Mouse (Mus musculus) MN1 (cell line): ENCODE measurements around the gene Fam160b1.

Experiments
- DNase-seq: peaks from one replicate; pipeline ENCODE4 v3.0.0-alpha.2; 2016; ENCODE audit warnings: low spot score

The Fam160b1 gene

GRCm38 (mm10) chr19:57343860-57344259 lies 16.6 kb upstream of the Fam160b1 start:
- no peak for DNase-seq

DNA sequence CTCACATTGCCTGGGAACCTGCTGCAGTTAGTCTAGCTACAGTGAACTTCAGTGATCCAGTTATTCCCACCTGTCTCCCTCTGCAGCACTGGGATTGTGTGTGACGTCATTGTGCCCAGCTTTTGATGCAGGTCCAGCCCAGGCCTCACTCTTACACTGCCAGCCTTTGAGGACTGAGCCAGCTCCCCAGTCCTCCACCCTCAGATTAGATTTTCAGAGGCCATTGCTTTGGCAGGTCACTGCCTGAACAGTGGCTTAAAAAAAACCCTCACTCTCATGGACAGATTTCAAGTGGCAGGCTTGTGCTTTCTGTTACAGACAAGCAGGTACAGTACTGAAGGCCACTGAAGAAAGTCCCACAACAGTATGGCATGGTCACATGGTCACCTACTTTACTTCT lies 15.8 kb upstream of the Fam160b1 start:
- no peak for DNase-seq

DNA sequence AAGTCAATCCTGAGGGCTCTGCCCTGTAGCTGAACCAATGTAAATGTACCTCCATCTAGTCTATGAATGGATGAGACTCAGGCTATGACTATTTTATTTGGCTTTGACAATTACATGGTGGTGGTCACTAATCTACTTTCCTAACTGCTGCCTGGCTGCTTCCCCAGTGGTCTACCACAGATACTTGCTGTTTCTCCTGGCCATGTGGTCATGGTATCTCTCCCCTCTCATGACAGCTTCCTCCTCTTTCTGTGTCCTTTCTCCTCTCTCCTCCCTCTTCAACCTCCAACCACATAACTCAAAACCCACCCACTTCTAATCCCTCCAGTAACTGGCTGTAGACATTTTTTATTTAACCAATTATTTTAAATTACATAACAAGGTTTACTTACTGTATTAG lies 11.4 kb upstream of the Fam160b1 start:
- DNase-seq = no peak

GRCm38 (mm10) chr19:57352337-57352935 lies 8.0 kb upstream of the Fam160b1 start:
- no peak for DNase-seq

GRCm38 (mm10) chr19:57353228-57353627 lies 7.3 kb upstream of the Fam160b1 start:
- no peak for DNase-seq

- DNase-seq = no peak
Observed at GRCm38 (mm10) chr19:57354050-57354449, 6.4 kb upstream of the Fam160b1 start.

GRCm38 (mm10) chr19:57354715-57355114 lies 5.8 kb upstream of the Fam160b1 start:
- no peak for DNase-seq

DNA sequence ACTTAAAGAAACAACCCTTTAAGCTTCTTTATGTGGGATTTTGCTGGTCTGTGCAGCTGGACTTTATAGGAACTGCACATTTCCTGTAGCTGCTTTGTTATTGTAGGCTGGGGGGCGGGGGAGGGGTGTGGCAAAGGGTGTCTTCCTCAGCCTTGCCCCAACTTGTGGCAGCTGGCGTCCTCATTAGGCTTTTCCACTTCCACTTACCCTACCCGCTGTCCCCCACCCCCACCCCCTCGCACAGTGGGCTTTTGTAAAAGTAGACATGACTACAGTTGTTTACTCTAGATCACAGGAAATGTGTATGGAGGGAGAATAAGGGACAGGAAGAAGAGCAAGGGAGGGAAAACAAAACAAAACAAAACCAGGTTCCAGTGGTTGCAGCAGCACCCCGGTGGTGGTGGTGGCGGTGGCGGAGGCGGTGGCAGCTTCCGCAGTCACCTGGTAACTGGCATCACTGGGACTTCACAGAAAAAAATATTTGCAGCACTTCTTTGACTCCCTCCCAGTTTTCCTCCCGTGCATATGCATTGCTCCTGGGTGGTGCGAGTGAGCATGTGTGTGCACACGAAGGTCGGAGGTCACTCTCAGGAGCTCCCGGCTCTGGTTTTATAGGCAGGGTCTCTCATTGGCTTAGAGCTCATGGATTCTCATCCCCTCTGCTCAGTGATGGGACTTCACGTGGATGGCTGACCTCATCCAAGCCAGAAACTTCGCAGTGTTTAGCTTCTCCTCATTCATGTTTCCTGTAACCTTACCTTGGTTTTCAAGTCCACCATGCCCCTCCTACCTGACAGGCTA lies 4.8 kb upstream of the Fam160b1 start:
- no peak for DNase-seq

DNA sequence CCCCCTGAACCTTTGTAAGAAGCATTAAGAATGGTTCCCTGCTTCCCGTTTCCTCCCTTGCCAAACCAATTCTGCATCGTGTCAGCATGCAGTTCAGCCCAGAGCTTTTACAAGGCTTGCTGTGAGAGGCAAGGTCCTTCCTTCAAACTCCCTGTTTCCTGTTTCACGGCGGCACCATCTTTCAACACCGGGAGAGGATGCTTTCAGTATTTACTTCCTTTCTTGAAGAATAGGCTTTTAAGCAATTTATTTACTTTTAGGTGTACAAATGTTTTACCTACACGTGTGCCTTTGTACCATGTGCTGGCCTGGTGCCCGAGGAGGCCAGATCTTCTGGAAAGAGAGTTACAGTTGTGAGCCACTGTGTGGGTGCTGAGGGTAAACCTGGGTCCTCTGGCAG lies 4.2 kb upstream of the Fam160b1 start:
- DNase-seq = no peak

GRCm38 (mm10) chr19:57357244-57357643 lies 3.2 kb upstream of the Fam160b1 start:
- DNase-seq = no peak

- no peak for DNase-seq
Observed at GRCm38 (mm10) chr19:57357811-57358210, 2.7 kb upstream of the Fam160b1 start.

DNA sequence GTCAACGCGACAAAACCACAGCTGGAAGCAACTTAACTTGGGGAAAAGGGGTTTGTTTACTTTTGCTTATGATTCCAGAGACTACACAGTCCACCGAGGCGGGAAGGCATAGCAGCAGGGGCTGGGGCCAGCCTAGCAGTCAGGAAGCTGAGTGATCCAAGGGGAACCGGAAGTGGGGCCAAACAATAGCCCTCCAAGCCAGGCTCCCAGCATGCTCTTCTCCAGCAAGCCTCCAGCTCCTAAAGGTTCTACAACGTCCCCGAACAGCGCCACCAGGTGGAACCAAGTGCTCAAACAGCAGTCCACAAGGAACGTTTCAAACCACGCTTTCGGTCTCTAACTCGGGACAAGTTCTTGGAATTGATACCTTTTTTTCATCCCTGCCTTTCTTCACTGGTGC lies 2.2 kb upstream of the Fam160b1 start:
- DNase-seq = no peak

- no peak for DNase-seq
Observed at GRCm38 (mm10) chr19:57358836-57359598, 1.5 kb upstream of the Fam160b1 start.

DNA sequence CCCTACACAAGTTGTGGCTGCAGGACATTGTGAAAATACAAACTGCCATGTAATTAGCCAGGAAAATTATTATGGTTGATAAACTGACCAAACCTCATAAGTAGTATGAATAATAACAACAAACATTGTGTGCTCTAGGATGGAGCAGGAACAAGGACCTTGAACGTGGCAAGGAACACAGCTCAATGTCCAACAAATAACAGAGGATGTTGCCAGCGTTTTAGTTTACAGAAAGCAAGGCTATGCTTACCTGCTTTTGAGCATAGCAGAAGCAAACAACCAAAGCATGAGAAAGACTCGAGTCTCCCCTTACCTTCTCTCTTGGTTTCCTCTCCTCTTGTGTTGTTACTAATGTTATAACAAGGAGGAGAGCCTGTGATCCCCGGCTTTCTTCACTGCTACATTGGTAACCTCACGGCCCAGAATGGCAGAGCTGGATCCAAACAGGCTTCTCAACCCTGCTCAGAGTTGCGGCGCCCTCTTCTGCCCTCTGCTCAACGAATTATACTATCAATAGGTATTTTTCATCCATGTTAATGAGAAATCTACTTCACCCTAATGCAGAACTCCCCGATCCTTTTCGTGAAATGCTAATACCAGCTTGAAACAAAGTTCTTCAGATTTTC lies 666 bp upstream of the Fam160b1 start:
- no peak for DNase-seq

- DNase-seq = peak; percentile 57
Observed at GRCm38 (mm10) chr19:57361131-57361938, 855 bp downstream of the Fam160b1 start.

DNA sequence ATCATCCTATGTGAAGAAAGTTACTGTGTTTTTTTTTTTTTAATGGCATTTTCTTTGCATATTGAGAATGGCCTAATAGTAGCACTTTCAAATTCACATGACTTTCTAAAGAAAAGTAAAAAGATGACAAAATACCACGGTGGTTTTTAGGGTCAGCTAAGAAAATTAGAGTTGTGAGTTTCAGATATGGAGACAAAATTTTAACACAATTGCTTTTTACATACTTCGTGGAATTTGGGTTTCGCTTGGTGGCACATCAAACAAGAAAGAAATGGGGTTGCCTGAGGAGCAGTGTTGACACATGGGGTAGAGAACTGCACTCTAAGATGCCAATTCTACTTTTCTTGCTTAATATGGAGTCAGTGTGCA lies 1.4 kb downstream of the Fam160b1 start:
- no peak for DNase-seq

GRCm38 (mm10) chr19:57362586-57362985 lies 2.1 kb downstream of the Fam160b1 start:
- DNase-seq = peak; percentile 16

DNA sequence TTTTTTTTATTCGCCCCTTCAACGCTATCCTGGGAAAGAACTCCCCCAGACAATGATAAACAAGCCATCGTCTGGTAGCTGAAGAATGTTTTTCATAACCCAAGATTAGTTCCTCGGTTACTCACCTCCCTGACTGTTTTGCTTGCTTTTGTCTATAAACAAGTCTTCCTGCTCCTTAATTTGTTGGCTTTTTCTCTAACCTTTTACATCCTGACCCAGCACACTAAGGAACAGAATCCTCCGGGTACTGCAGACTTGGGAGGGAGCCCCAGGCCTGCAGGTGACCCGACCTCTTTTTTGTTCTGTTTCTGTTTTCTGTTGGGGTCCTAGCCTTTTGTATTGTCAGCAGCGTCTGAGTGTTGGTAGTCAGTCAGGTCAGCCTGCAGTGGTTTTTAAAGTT lies 2.6 kb downstream of the Fam160b1 start:
- DNase-seq = no peak

GRCm38 (mm10) chr19:57363538-57363937 lies 3.1 kb downstream of the Fam160b1 start:
- no peak for DNase-seq

GRCm38 (mm10) chr19:57364942-57365673 lies 4.6 kb downstream of the Fam160b1 start:
- no peak for DNase-seq

DNA sequence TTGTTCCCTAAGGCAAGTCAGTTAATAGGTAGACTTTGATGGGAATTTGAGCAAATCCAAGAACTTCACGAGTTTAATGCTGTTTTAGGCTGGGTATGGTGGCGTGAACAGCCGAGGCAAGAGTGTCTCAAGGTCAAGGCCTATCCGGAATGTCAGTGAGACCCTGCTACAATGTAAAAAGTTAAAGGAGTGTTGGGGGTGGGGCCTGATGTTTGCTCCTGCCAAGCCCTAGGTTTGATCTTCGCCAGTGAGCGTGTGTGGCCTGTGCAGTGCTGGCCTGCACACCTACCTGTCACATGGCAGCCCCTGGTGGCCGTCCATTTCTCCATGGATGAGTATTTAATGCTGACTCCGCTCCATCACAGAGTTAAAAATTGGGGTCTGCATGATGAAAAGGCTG lies 5.5 kb downstream of the Fam160b1 start:
- no peak for DNase-seq
